Mouse (Mus musculus): ENCODE data around the gene Prl8a9. TPM values are rescaled to one million over a fixed set of nuclear protein-coding genes. Genes with fewer than 3 reads are reported as not detected.

Gene Prl8a9
- polyA plus RNA-seq (2012; ENCODE audit: low replicate concordance) = not detected in 2 replicates

DNA sequence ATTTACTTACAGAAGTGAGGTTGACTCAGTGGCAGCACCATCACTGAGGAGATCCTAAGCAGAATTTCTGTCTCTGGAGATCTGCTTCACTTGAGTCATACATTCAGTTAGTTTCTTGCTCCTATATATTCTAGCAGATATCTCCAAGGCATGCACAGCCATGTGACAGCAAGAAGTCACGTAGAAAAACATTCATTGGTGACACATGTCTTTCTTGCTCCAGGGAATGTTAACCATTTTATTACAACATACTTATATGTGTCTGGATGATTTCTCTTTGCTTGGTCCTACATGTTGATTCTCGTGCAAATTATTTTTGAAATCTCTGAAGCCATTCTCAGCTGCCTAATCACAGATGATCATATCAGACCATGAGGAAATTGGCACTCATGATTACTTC is at the start of gene Prl8a9:
Gene Prl8a9 (minus strand): TSS at position 101 of the 400 bp plus-strand sequence.

DNA sequence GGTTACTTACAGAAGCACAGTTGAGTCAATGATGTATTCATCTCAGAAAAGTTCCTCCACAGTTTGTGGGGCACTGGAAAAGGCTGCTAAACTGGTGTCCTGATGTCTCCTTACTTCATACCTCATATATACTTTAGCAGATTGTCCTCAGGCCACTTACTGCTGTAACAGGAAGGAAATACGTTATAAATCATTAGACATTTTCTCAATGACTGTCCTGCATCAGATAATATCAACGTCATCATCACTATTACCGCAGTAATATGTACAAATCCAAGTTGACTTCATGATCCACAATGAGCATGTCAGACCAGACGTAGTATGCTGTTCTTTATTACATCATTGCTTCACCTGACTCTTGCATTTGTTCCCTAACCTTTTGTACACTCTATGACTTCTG is 46.1 kb upstream of the Prl8a9 start, which contains the start of gene Prl7b1:
Gene Prl7b1 (minus strand): TSS at position 101 of the 400 bp plus-strand sequence.

DNA sequence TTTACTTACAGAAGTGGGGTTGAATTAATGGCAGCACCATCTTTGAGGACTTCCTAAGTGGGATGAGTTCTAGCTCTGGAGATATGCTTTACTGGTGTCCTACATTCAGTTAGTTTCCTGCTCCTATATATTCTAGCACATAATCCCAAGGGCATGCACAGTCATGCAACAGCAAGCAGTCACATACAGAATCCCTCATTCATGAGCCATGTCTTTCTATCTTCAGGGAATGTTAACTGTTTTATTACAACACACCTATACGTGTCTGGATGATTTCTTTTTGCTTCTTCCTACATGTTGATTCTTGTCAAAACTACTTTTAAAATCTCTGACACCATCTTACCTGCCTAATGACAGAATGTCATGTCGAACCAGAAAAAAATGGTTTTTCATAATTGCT is 17.7 kb upstream of the Prl8a9 start, which contains the start of gene Prl8a1:
Gene Prl8a1 (minus strand): TSS at position 101 of the 400 bp plus-strand sequence.

GRCm38 (mm10) chr13:27513117-27513516 is 51.3 kb downstream of the Prl8a9 start, which contains the start of gene Prl8a8:
Gene Prl8a8, minus strand, starts transcription at chr13:27513217.

Other genes with a start within 250 kb of the Prl8a9 start
- not detected in 2 replicates for gene Prl8a2, start 218.9 kb downstream of the Prl8a9 start, polyA plus RNA-seq (2012; ENCODE audit: low replicate concordance)
- not detected in 2 replicates for gene Prl2b1, start 173.8 kb downstream of the Prl8a9 start, polyA plus RNA-seq (2012; ENCODE audit: low replicate concordance)
- gene Prl8a6, start 125.9 kb downstream of the Prl8a9 start, polyA plus RNA-seq (2012; ENCODE audit: low replicate concordance) = not detected in 2 replicates
- not detected in 2 replicates for gene Prl8a8, start 51.4 kb downstream of the Prl8a9 start, polyA plus RNA-seq (2012; ENCODE audit: low replicate concordance)
- gene Prl8a1, start 17.6 kb upstream of the Prl8a9 start, polyA plus RNA-seq (2012; ENCODE audit: low replicate concordance) = not detected in 2 replicates
- gene Prl7b1, start 46.0 kb upstream of the Prl8a9 start, polyA plus RNA-seq (2012; ENCODE audit: low replicate concordance) = not detected in 2 replicates
- not detected in 2 replicates for gene Prl7a1, start 77.9 kb upstream of the Prl8a9 start, polyA plus RNA-seq (2012; ENCODE audit: low replicate concordance)
- gene Prl7a2, start 103.4 kb upstream of the Prl8a9 start, polyA plus RNA-seq (2012; ENCODE audit: low replicate concordance) = not detected in 2 replicates
- gene Prl7d1, start 152.1 kb upstream of the Prl8a9 start, polyA plus RNA-seq (2012; ENCODE audit: low replicate concordance) = not detected in 2 replicates
- gene Prl7c1, start 216.2 kb upstream of the Prl8a9 start, polyA plus RNA-seq (2012; ENCODE audit: low replicate concordance) = not detected in 2 replicates
- not detected in 2 replicates for gene Prl2a1, start 237.0 kb upstream of the Prl8a9 start, polyA plus RNA-seq (2012; ENCODE audit: low replicate concordance)

Data from leukemia stem cell, adult 10-12 weeks (primary cell).